Mouse (Mus musculus) midbrain, embryonic 15.5 days (tissue): ENCODE results near the gene Snx27. TPM values are rescaled to one million over a fixed set of nuclear protein-coding genes. Genes with fewer than 3 reads are reported as not detected.

ENCODE experiments used
- ATAC-seq: fragments of 200-750 bp; cut with Nextera tagmentation; replicated peaks from 2 replicates; pipeline ENCODE4 v1.8.0; 2017; ENCODE audit warnings: moderate TSS enrichment
- H3K27ac ChIP-seq: fragments of 300-500 bp; sonication (generic); 2 replicates; pipeline ENCODE4 v1.5.1; 2015; ENCODE audit warnings: mild to moderate bottlenecking, inconsistent platforms
- H3K27me3 ChIP-seq: fragments of 300-500 bp; sonication (generic); replicated peaks from 2 replicates; pipeline ENCODE4 v1.6.1; 2015; ENCODE audit warnings: inconsistent platforms
- H3K36me3 ChIP-seq: fragments of 300-500 bp; sonication (generic); replicated peaks from 2 replicates; pipeline ENCODE4 v1.6.1; 2015; ENCODE audit warnings: inconsistent platforms
- H3K4me1 ChIP-seq: fragments of 300-500 bp; sonication (generic); 2 replicates; pipeline ENCODE4 v1.6.1; 2015; ENCODE audit warnings: inconsistent platforms
- H3K4me2 ChIP-seq: fragments of 300-500 bp; sonication (generic); 2 replicates; pipeline ENCODE4 v1.6.1; 2015; ENCODE audit warnings: inconsistent platforms, mild to moderate bottlenecking, moderate library complexity
- H3K4me3 ChIP-seq: fragments of 300-500 bp; sonication (generic); 2 replicates; pipeline ENCODE4 v1.5.1; 2015; ENCODE audit warnings: mild to moderate bottlenecking, inconsistent platforms
- H3K9ac ChIP-seq: fragments of 300-500 bp; sonication (generic); 2 replicates; pipeline ENCODE4 v1.6.1; 2015; ENCODE audit warnings: mild to moderate bottlenecking, inconsistent platforms
- H3K9me3 ChIP-seq: fragments of 300-500 bp; sonication (generic); 2 replicates; pipeline ENCODE4 v1.6.1; 2016; ENCODE audit warnings: inconsistent platforms
- WGBS: fragments of 180-500 bp; shearing (Covaris S2); methylation state at CpG from one replicate; pipeline ENCODE4 v1.1.7; 2015; ENCODE audit warnings: mixed read lengths; 5-methylcytosine and 5-hydroxymethylcytosine counted together
- polyA plus RNA-seq: library from polyadenylated mRNA; unstranded; fragments of >200 nt; fragmentation: Nextera tagmentation; extraction: Ambion mirVana; gene quantifications from 2 replicates; pipeline ENCODE4 v1.2.1, GENCODE M21; 2015

Snx27 gene
- polyA plus RNA-seq, 1 experiment from 2014 or later, result 86.4 TPM

GRCm38 (mm10) chr3:94601959-94602358, 19.4 kb upstream of the Snx27 start:
- no peak overlapping the region for H3K27ac ChIP-seq
- WGBS, result 2% methylated on average over 4 of the region's 4 CpGs

GRCm38 (mm10) chr3:94597224-94597779, 14.8 kb upstream of the Snx27 start:
- Histone ChIP-seq H3K4me1 (no peaks in the 10 kb centered on the region), H3K4me3 (no peak overlapping the region), H3K27me3 (no peaks in the 10 kb centered on the region), H3K36me3 (no peaks in the 10 kb centered on the region), H3K9me3 (no peaks in the 10 kb centered on the region), H3K4me2 (no peak overlapping the region), H3K27ac (no peak overlapping the region), H3K9ac (no peak overlapping the region)
- no peak for ATAC-seq
- WGBS, result 86% methylated on average over 3 of the region's 3 CpGs

More at GRCm38 (mm10) chr3:94601959-94602358, 19.4 kb upstream of the Snx27 start:
- no peaks in the 10 kb centered on the region for H3K27me3 ChIP-seq
- no peak overlapping the region for H3K4me3 ChIP-seq
- H3K4me1 ChIP-seq, result no peaks in the 10 kb centered on the region
- H3K9ac ChIP-seq, result no peak overlapping the region
- ATAC-seq, result no peak; the same call in 1 of the 2 replicates
- no peak overlapping the region for H3K4me2 ChIP-seq
- no peaks in the 10 kb centered on the region for H3K9me3 ChIP-seq
- no peaks in the 10 kb centered on the region for H3K36me3 ChIP-seq

GRCm38 (mm10) chr3:94595871-94596287, 13.4 kb upstream of the Snx27 start:
- H3K9ac ChIP-seq, result no peak overlapping the region
- H3K4me1 ChIP-seq, result no peaks in the 10 kb centered on the region
- no peak overlapping the region for H3K4me2 ChIP-seq
- H3K27me3 ChIP-seq, result no peaks in the 10 kb centered on the region
- H3K36me3 ChIP-seq, result no peaks in the 10 kb centered on the region
- no peaks in the 10 kb centered on the region for H3K9me3 ChIP-seq
- 93% methylated on average over 6 of the region's 6 CpGs for WGBS
- no peak overlapping the region for H3K27ac ChIP-seq
- no peak for ATAC-seq
- H3K4me3 ChIP-seq, result no peak overlapping the region

GRCm38 (mm10) chr3:94591066-94591465, 8.6 kb upstream of the Snx27 start:
- 85% methylated on average over 5 of the region's 5 CpGs for WGBS
- Histone ChIP-seq H3K4me3 (no peak overlapping the region), H3K4me2 (no peak overlapping the region), H3K36me3 (no peaks in the 10 kb centered on the region), H3K27me3 (no peaks in the 10 kb centered on the region), H3K4me1 (no peaks in the 10 kb centered on the region), H3K9ac (no peak overlapping the region), H3K9me3 (no peaks in the 10 kb centered on the region), H3K27ac (no peak overlapping the region)
- ATAC-seq, result no peak

- 84% methylated on average over 5 of the region's 5 CpGs for WGBS
- H3K27me3 ChIP-seq, result no peaks in the 10 kb centered on the region
- ATAC-seq, result no peak
Observed at GRCm38 (mm10) chr3:94587962-94588361, 5.4 kb upstream of the Snx27 start.

GRCm38 (mm10) chr3:94582944-94583343, 428 bp upstream of the Snx27 start:
- H3K4me1 ChIP-seq, result peaks cover 28% of the 10 kb centered on the region
- no peak for ATAC-seq
- H3K9ac ChIP-seq, result no peak overlapping the region
- H3K27ac ChIP-seq, result 0 out of 2 replicates have a peak overlapping the region, but pooled peaks have one; percentile 92
- 72% methylated on average over 7 of the region's 7 CpGs for WGBS
- H3K27me3 ChIP-seq, result no peaks in the 10 kb centered on the region
- H3K4me2 ChIP-seq, result peak overlapping the region; percentile 86; the same call in 1 of the 2 replicates
- peak overlapping the region; percentile 96 for H3K4me3 ChIP-seq
- no peaks in the 10 kb centered on the region for H3K36me3 ChIP-seq
- H3K9me3 ChIP-seq, result no peaks in the 10 kb centered on the region

More at GRCm38 (mm10) chr3:94587962-94588361, 5.4 kb upstream of the Snx27 start:
- Histone ChIP-seq H3K9ac (no peak overlapping the region), H3K36me3 (no peaks in the 10 kb centered on the region), H3K4me1 (no peaks in the 10 kb centered on the region), H3K4me3 (no peak overlapping the region), H3K4me2 (no peak overlapping the region), H3K9me3 (no peaks in the 10 kb centered on the region), H3K27ac (no peak overlapping the region)

GRCm38 (mm10) chr3:94581793-94582455, 592 bp downstream of the Snx27 start:
- Histone ChIP-seq H3K9ac (peak overlapping the region; percentile 94), H3K27me3 (no peaks in the 10 kb centered on the region), H3K4me3 (peak overlapping the region; percentile 96), H3K4me2 (peak overlapping the region; percentile 86), H3K27ac (peak overlapping the region; percentile 92), H3K36me3 (no peaks in the 10 kb centered on the region), H3K9me3 (no peaks in the 10 kb centered on the region), H3K4me1 (peaks cover 36% of the 10 kb centered on the region)
- under 1% methylated on average over 48 of the region's 48 CpGs for WGBS
- ATAC-seq, result peak; percentile 89

GRCm38 (mm10) chr3:94581138-94581780, 1.3 kb downstream of the Snx27 start:
- 2% methylated on average over 16 of the region's 16 CpGs for WGBS
- H3K27ac ChIP-seq, result peak overlapping the region; percentile 92

GRCm38 (mm10) chr3:94574506-94574905, 8.0 kb downstream of the Snx27 start:
- no peaks in the 10 kb centered on the region for H3K9me3 ChIP-seq
- peaks cover 22% of the 10 kb centered on the region for H3K4me1 ChIP-seq
- no peak overlapping the region for H3K4me3 ChIP-seq
- no peak overlapping the region for H3K9ac ChIP-seq
- ATAC-seq, result no peak
- H3K4me2 ChIP-seq, result no peak overlapping the region
- H3K36me3 ChIP-seq, result no peaks in the 10 kb centered on the region
- H3K27me3 ChIP-seq, result no peaks in the 10 kb centered on the region
- 92% methylated on average over 6 of the region's 6 CpGs for WGBS
- H3K27ac ChIP-seq, result no peak overlapping the region

More at GRCm38 (mm10) chr3:94581138-94581780, 1.3 kb downstream of the Snx27 start:
- Histone ChIP-seq H3K4me1 (peaks cover 36% of the 10 kb centered on the region), H3K9ac (peak overlapping the region; percentile 94), H3K9me3 (no peaks in the 10 kb centered on the region), H3K4me3 (peak overlapping the region; percentile 96), H3K27me3 (no peaks in the 10 kb centered on the region), H3K4me2 (peak overlapping the region; percentile 86), H3K36me3 (no peaks in the 10 kb centered on the region)
- ATAC-seq, result no peak

- H3K27me3 ChIP-seq, result no peaks in the 10 kb centered on the region
- 61% methylated on average over 2 of the region's 2 CpGs for WGBS
- H3K4me1 ChIP-seq, result no peaks in the 10 kb centered on the region
- no peaks in the 10 kb centered on the region for H3K36me3 ChIP-seq
- no peaks in the 10 kb centered on the region for H3K9me3 ChIP-seq
- no peak for ATAC-seq
- no peak overlapping the region for H3K4me3 ChIP-seq
- H3K9ac ChIP-seq, result no peak overlapping the region
- H3K27ac ChIP-seq, result no peak overlapping the region
- no peak overlapping the region for H3K4me2 ChIP-seq
Observed at GRCm38 (mm10) chr3:94567242-94567641, 15.3 kb downstream of the Snx27 start.

- WGBS, result 91% methylated on average over 2 of the region's 2 CpGs
Observed at GRCm38 (mm10) chr3:94565557-94565956, 17.0 kb downstream of the Snx27 start.

GRCm38 (mm10) chr3:94565127-94565526, 17.4 kb downstream of the Snx27 start:
- Histone ChIP-seq H3K4me3 (no peak overlapping the region), H3K9me3 (no peaks in the 10 kb centered on the region), H3K27ac (no peak overlapping the region), H3K4me2 (no peak overlapping the region), H3K4me1 (no peaks in the 10 kb centered on the region), H3K9ac (no peak overlapping the region), H3K27me3 (no peaks in the 10 kb centered on the region), H3K36me3 (0 out of 2 replicates have a peak, but pooled peaks cover under 1% of the 10 kb centered on the region)
- 70% methylated on average over 3 of the region's 3 CpGs for WGBS
- ATAC-seq, result no peak

More at GRCm38 (mm10) chr3:94565557-94565956, 17.0 kb downstream of the Snx27 start:
- H3K27ac ChIP-seq, result no peak overlapping the region
- H3K27me3 ChIP-seq, result no peaks in the 10 kb centered on the region
- no peak overlapping the region for H3K9ac ChIP-seq
- ATAC-seq, result no peak
- no peaks in the 10 kb centered on the region for H3K4me1 ChIP-seq
- no peaks in the 10 kb centered on the region for H3K9me3 ChIP-seq
- H3K36me3 ChIP-seq, result no peaks in the 10 kb centered on the region
- no peak overlapping the region for H3K4me2 ChIP-seq
- H3K4me3 ChIP-seq, result no peak overlapping the region
